Mouse (Mus musculus): Measurements from ENCODE around the gene Olfr1055.
"Not testable (repeated sequence)": the region's sequence is repeated elsewhere in the genome, so short reads cannot be mapped to it uniquely, and the experiment has no call there.

Olfr1055 gene

DNA sequence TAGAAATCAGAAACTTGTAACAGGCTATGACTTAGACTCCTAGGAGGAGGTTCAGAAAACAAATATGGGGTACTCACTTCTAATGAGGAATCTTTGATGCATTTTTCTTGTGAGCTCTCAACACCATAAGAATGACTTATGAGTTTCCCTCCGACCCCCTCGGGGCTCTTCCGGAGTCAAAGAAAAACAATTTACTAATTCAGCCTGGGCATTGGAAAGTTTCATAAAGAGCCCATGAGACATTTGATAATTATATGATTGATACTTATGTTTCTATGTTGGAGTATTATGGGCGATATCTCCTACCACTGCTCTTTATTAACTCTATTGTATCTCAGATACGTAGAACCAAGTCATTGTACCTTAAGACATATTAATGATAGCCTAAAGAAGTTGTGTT lies at the start of gene Olfr1055:
Gene Olfr1055 (minus strand): TSS at position 101 of the 400 bp plus-strand sequence.
- no peak for DNase-seq (ENCODE audit: low read depth in 2 of 2, low spot score in 2 of 2)

DNA sequence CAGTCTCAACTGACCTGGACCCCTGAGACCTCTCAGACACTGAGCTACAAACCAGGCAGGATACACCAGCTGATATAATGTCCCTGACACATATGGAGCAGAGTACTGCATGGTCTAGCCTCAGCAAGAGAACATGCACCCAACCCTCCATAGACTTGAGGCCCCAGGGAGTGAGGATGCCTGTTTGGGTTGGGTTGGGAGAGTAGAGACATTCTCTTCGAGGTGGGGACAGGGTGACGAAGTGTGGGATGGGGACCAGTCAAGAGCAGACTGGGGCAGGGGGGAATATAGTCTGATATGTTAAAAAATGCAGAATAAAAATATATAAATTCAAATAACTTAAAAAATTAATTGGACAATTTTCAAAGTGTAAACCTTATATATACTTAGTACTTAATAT lies 45.0 kb upstream of the Olfr1055 start:
- no peak for DNase-seq (ENCODE audit: low read depth in 2 of 2, low spot score in 2 of 2)

DNA sequence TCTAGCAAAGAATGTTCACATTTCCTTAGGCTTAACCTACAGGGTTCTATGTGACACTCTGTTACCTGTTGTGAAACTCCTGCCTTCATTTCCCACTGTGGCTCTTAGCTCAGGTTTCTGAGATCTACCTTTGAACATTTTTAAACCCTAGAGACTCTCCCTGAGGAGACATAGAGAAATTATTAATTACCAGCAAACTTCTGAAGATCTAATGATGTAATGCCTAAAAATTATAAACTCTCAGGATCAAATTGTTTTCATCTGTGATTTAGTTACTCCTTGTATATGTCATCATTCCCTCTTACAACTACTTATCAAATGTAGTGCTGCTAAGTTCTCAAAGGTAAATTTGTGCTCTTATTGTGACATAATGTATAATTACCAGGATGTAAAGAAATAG lies 38.4 kb upstream of the Olfr1055 start, which contains the start of gene Olfr1058:
Gene Olfr1058 (minus strand): TSS at position 101 of the 400 bp plus-strand sequence.
- DNase-seq (ENCODE audit: low read depth in 2 of 2, low spot score in 2 of 2) = not testable (repeated sequence)

DNA sequence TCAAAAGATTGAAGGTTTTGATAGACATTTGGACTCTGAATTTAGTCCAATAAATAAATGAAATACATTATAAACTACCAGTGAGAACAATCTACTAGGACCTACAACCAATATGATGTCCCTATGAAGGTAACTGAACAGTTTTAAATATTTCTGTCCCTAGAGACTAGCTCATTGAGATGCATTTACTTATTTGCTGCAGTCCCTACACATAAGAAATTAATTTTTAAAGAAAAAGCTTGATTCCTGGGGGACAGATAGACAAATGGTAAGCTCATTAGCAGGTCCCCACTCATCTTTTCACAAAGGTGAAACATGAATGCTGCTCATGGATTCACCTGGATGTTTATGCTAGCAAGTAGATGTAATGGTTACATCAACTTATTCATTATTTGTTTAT lies 28.2 kb upstream of the Olfr1055 start, which contains the start of gene Olfr1057:
Gene Olfr1057 (minus strand): TSS at position 101 of the 400 bp plus-strand sequence.
- DNase-seq (ENCODE audit: low read depth in 2 of 2, low spot score in 2 of 2) = no peak

DNA sequence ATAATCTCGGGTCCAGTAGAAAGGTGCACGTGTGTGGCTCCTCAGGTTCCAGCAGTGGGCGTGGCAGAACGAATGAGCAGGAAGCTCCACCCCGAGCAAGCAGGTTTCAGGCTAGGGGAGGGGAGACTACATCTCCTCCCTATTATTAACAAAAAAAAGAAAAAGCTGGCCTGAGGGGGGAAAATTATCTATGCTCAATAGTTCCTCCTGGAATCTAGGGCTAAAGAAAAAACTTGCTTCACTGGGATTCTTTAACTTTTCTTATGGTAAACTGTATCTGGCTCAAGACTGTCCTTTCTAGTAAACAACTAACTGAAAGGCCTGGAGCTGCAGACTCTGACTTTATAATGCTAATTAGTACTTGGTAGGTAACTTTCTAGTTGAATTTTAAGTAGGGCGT lies 16.3 kb upstream of the Olfr1055 start:
- DNase-seq (ENCODE audit: low read depth in 2 of 2, low spot score in 2 of 2) = not testable (repeated sequence)

DNA sequence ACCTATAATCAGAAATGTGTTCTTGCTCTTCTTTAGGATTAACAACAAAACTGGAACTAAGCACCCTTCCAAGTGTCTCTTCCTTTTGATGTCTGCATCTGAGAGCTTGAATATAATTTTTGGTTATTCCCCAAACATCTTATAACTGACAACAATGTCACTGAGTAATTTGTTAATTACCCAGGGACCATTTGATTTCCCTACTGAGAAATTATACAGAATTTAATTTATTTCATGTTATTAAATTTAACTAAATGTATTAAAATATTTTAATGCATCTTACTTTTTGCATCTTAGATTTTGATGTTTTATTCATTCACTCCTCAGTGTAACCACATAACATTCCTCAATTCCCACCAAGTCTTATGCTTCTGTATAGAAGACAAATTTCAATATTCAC lies 12.3 kb upstream of the Olfr1055 start, which contains the start of gene Olfr1056:
Gene Olfr1056 (minus strand): TSS at position 101 of the 400 bp plus-strand sequence.
- no peak for DNase-seq (ENCODE audit: low read depth in 2 of 2, low spot score in 2 of 2)

DNA sequence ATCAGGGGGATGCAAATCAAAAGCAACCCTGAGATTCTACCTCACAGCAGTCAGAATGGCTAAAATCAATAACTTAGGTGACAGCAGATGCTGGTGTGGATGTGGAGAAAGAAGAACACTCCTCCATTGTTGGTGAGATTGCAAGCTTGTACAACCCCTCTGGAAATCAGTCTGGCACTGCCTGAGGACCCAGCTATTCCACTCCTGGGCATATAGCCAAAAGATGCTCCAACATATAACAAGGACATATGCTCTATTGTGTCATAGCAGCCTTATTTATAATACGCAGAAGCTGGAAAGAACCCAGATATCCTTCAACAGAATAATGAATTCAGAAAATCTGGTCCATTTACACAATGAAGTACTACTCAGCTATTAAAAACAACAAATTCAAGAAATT lies 1.7 kb upstream of the Olfr1055 start:
- not testable (repeated sequence) for DNase-seq (ENCODE audit: low read depth in 2 of 2, low spot score in 2 of 2)

DNA sequence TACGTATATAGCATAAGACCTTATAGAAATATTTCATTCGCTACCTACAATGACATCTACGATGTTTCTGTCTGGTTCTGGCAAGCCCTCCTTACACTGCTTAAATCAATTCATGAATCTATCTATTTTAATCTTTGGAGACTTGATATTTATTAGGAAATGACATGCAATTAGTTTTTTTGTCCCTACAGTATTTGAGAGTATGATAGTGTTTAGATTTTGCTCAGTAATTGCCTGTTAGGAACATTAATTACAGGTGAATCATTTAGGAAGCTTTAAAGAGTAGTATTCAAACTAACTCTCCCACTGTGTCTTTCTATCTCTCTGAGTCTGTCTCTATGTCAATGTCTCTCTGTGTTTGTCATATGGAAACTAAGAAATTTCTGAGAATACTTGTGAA lies 14.8 kb downstream of the Olfr1055 start, which contains the start of gene Olfr1054:
Gene Olfr1054 (minus strand): TSS at position 101 of the 400 bp plus-strand sequence.
- no peak for DNase-seq (ENCODE audit: low read depth in 2 of 2, low spot score in 2 of 2)

DNA sequence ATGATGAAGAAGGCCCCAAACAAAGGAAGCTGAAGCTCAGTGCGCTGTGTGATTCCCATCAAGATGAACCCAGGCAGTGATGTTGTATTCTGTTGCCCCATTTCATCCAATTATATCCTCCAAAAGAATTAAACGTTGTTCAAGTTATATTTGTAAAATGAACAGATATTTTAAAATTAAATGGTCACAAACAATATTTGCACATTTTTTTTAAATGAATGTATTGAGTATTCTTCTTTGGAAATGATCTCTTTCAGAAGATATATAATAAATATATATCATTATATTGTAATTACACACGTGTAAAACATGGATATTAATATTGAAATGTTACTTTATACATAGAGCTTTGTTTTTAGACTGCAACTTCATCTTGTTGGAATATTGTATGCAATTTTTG lies 34.9 kb downstream of the Olfr1055 start, which contains the start of gene Olfr1053:
Gene Olfr1053 (minus strand): TSS at position 101 of the 400 bp plus-strand sequence.
- DNase-seq (ENCODE audit: low read depth in 2 of 2, low spot score in 2 of 2) = no peak

Data from CD8-positive naive resting alpha-beta T cell, adult 2 months (primary cell).